Mouse (Mus musculus) intestine, embryonic 16.5 days (tissue): Measurements from ENCODE around the gene Vgf. TPM values are rescaled to one million over a fixed set of nuclear protein-coding genes. Genes with fewer than 3 reads are reported as not detected.

ENCODE experiments used
- ATAC-seq: fragments of 200-750 bp; cut with Nextera tagmentation; 2 replicates; pipeline ENCODE4 v1.8.0; 2017; ENCODE audit warnings: moderate TSS enrichment, moderate library complexity
- H3K27ac ChIP-seq: fragments of 300-500 bp; sonication (generic); 2 replicates; pipeline ENCODE4 v1.5.1; 2014; ENCODE audit warnings: mild to moderate bottlenecking, low read length
- H3K27me3 ChIP-seq: fragments of 300-500 bp; sonication (generic); replicated peaks from 2 replicates; pipeline ENCODE4 v1.6.1; 2014; ENCODE audit warnings: low read length, control low read depth, mixed read lengths; ENCODE audit not compliant: control insufficient read depth, insufficient read depth
- H3K36me3 ChIP-seq: fragments of 300-500 bp; sonication (generic); 2 replicates; pipeline ENCODE4 v1.6.1; 2014; ENCODE audit warnings: low read length, control low read depth; ENCODE audit not compliant: control insufficient read depth, insufficient read depth
- H3K4me1 ChIP-seq: fragments of 300-500 bp; sonication (generic); 2 replicates; pipeline ENCODE4 v1.6.1; 2014; ENCODE audit warnings: low read length, control low read depth, mixed read lengths; ENCODE audit not compliant: control insufficient read depth, insufficient read depth
- H3K4me2 ChIP-seq: fragments of 300-500 bp; sonication (generic); 2 replicates; pipeline ENCODE4 v1.6.1; 2014; ENCODE audit warnings: low read depth, low read length, control low read depth
- H3K4me3 ChIP-seq: fragments of 300-500 bp; sonication (generic); 2 replicates; pipeline ENCODE4 v1.5.1; 2014; ENCODE audit warnings: mild to moderate bottlenecking, low read length
- H3K9ac ChIP-seq: fragments of 300-500 bp; sonication (generic); 2 replicates; pipeline ENCODE4 v1.6.1; 2014; ENCODE audit warnings: low read depth, low read length
- H3K9me3 ChIP-seq: fragments of 300-500 bp; sonication (generic); 2 replicates; pipeline ENCODE4 v1.6.1; 2016; ENCODE audit warnings: low read length, control low read depth; ENCODE audit not compliant: control insufficient read depth
- WGBS: fragments of 180-500 bp; shearing (Covaris S2); extraction: QIAGEN DNeasy Blood & Tissue Kit; methylation state at CpG from one replicate; pipeline ENCODE4 v1.1.7; 2014; 5-methylcytosine and 5-hydroxymethylcytosine counted together
- polyA plus RNA-seq: library from polyadenylated mRNA; unstranded; fragments of >200 nt; fragmentation: Nextera tagmentation; extraction: Ambion mirVana; gene quantifications from 2 replicates; pipeline ENCODE4 v1.2.1, GENCODE M21; 2015

Vgf gene
- polyA plus RNA-seq, 1 experiment from 2014 or later: 0.50 TPM

- no peak for ATAC-seq
- Histone ChIP-seq H3K4me2 (no peak overlapping the region), H3K27me3 (no peaks in the 10 kb centered on the region), H3K4me3 (no peak overlapping the region), H3K9ac (no peak overlapping the region), H3K27ac (no peak overlapping the region), H3K9me3 (no peaks in the 10 kb centered on the region), H3K36me3 (no peaks in the 10 kb centered on the region), H3K4me1 (no peaks in the 10 kb centered on the region)
- WGBS: 26% methylated on average over 11 of the region's 12 CpGs
Observed at GRCm38 (mm10) chr5:137061809-137062481, 35.8 kb downstream of the Vgf start.

GRCm38 (mm10) chr5:137062601-137063000 lies 36.4 kb downstream of the Vgf start:
- WGBS: 85% methylated on average over 5 of the region's 5 CpGs
- ATAC-seq: no peak

GRCm38 (mm10) chr5:137065454-137065853 lies 39.3 kb downstream of the Vgf start:
- Histone ChIP-seq H3K4me1 (no peaks in the 10 kb centered on the region), H3K4me2 (no peak overlapping the region), H3K27ac (no peak overlapping the region), H3K27me3 (no peaks in the 10 kb centered on the region), H3K9me3 (no peaks in the 10 kb centered on the region), H3K9ac (no peak overlapping the region), H3K4me3 (no peak overlapping the region), H3K36me3 (no peaks in the 10 kb centered on the region)
- 66% methylated on average over 6 of the region's 6 CpGs for WGBS
- no peak for ATAC-seq

More at GRCm38 (mm10) chr5:137062601-137063000, 36.4 kb downstream of the Vgf start:
- no peak overlapping the region for H3K27ac ChIP-seq
- H3K27me3 ChIP-seq: no peaks in the 10 kb centered on the region
- H3K4me2 ChIP-seq: no peak overlapping the region
- no peaks in the 10 kb centered on the region for H3K36me3 ChIP-seq
- no peak overlapping the region for H3K4me3 ChIP-seq
- no peaks in the 10 kb centered on the region for H3K9me3 ChIP-seq
- H3K9ac ChIP-seq: no peak overlapping the region
- H3K4me1 ChIP-seq: no peaks in the 10 kb centered on the region

GRCm38 (mm10) chr5:137065923-137066322 lies 39.7 kb downstream of the Vgf start:
- no peak overlapping the region for H3K4me2 ChIP-seq
- ATAC-seq: no peak
- H3K36me3 ChIP-seq: no peaks in the 10 kb centered on the region
- no peak overlapping the region for H3K9ac ChIP-seq
- H3K27me3 ChIP-seq: no peaks in the 10 kb centered on the region
- H3K27ac ChIP-seq: no peak overlapping the region
- no peak overlapping the region for H3K4me3 ChIP-seq
- 70% methylated on average over 8 of the region's 8 CpGs for WGBS
- no peaks in the 10 kb centered on the region for H3K4me1 ChIP-seq
- H3K9me3 ChIP-seq: no peaks in the 10 kb centered on the region

- no peak overlapping the region for H3K27ac ChIP-seq
- H3K36me3 ChIP-seq: no peaks in the 10 kb centered on the region
- H3K9ac ChIP-seq: no peak overlapping the region
- no peak overlapping the region for H3K4me2 ChIP-seq
- WGBS: 67% methylated on average over 4 of the region's 4 CpGs
- H3K27me3 ChIP-seq: no peaks in the 10 kb centered on the region
- H3K4me1 ChIP-seq: peaks cover 10% of the 10 kb centered on the region; the same call in 1 of the 2 replicates
- no peaks in the 10 kb centered on the region for H3K9me3 ChIP-seq
- ATAC-seq: no peak
- H3K4me3 ChIP-seq: no peak overlapping the region
Observed at GRCm38 (mm10) chr5:137068711-137069110, 42.5 kb downstream of the Vgf start.

- ATAC-seq: no peak
- Histone ChIP-seq H3K9ac (no peak overlapping the region), H3K27me3 (no peaks in the 10 kb centered on the region), H3K4me1 (peaks cover 24% of the 10 kb centered on the region), H3K27ac (no peak overlapping the region), H3K36me3 (no peaks in the 10 kb centered on the region), H3K9me3 (no peaks in the 10 kb centered on the region), H3K4me2 (no peak overlapping the region), H3K4me3 (no peak overlapping the region)
- 87% methylated on average over 19 of the region's 19 CpGs for WGBS
Observed at GRCm38 (mm10) chr5:137070881-137071605, 44.9 kb downstream of the Vgf start.

GRCm38 (mm10) chr5:137072079-137072960 lies 46.1 kb downstream of the Vgf start, which contains the start of gene Serpine1:
Serpine1 (minus strand) TSS chr5:137072268.
- peak; percentile 91 for ATAC-seq
- Histone ChIP-seq H3K9ac (peak within 1 kb of the TSS; percentile 23; the same call in 1 of the 2 replicates), H3K4me3 (peak within 1 kb of the TSS; percentile 19; the same call in 1 of the 2 replicates), H3K36me3 (no peaks in the 10 kb centered on the region), H3K27me3 (no peaks in the 10 kb centered on the region), H3K27ac (peak within 1 kb of the TSS; percentile 14; the same call in 1 of the 2 replicates), H3K4me1 (peaks cover 32% of the 10 kb centered on the region), H3K4me2 (peak within 1 kb of the TSS; percentile 45), H3K9me3 (no peaks in the 10 kb centered on the region)
- 19% methylated on average over 23 of the region's 23 CpGs for WGBS

GRCm38 (mm10) chr5:137073141-137073540 lies 46.9 kb downstream of the Vgf start:
- Histone ChIP-seq H3K4me2 (no peak overlapping the region), H3K9me3 (no peaks in the 10 kb centered on the region), H3K36me3 (no peaks in the 10 kb centered on the region), H3K4me3 (no peak overlapping the region), H3K4me1 (peaks cover 39% of the 10 kb centered on the region), H3K9ac (no peak overlapping the region), H3K27me3 (no peaks in the 10 kb centered on the region), H3K27ac (no peak overlapping the region)
- WGBS: 95% methylated on average over 8 of the region's 8 CpGs
- no peak for ATAC-seq

- ATAC-seq: no peak
- no peak overlapping the region for H3K27ac ChIP-seq
- H3K36me3 ChIP-seq: no peaks in the 10 kb centered on the region
- H3K27me3 ChIP-seq: no peaks in the 10 kb centered on the region
- H3K9ac ChIP-seq: no peak overlapping the region
- H3K4me1 ChIP-seq: peaks cover 49% of the 10 kb centered on the region
- H3K4me3 ChIP-seq: no peak overlapping the region
- no peaks in the 10 kb centered on the region for H3K9me3 ChIP-seq
- WGBS: 28% methylated on average over 6 of the region's 6 CpGs
- no peak overlapping the region for H3K4me2 ChIP-seq
Observed at GRCm38 (mm10) chr5:137074191-137074651, 48.0 kb downstream of the Vgf start.
